Mouse (Mus musculus): ENCODE measurements at regions not wholly inside any gene's neighbourhood (a gene's known extent, or its start where the extent isn't known, plus 50 kb on each side); places are given as distances from the start of the nearest gene placed in this dataset.
"Not testable (repeated sequence)": the region's sequence is repeated elsewhere in the genome, so short reads cannot be mapped to it uniquely, and the experiment has no call there.

GRCm38 (mm10) chr10:43670745-43671144 lies 92.7 kb downstream of the Cd24a start:
- no peak for DNase-seq (ENCODE audit: extremely low spot score in 1 of 2, low spot score in 1 of 2)

GRCm38 (mm10) chr10:43671785-43672184 lies 93.7 kb downstream of the Cd24a start:
- no peak for DNase-seq (ENCODE audit: extremely low spot score in 1 of 2, low spot score in 1 of 2)

- no peak for DNase-seq (ENCODE audit: extremely low spot score in 1 of 2, low spot score in 1 of 2)
Observed at GRCm38 (mm10) chr10:43672490-43672889, 94.4 kb downstream of the Cd24a start.

DNA sequence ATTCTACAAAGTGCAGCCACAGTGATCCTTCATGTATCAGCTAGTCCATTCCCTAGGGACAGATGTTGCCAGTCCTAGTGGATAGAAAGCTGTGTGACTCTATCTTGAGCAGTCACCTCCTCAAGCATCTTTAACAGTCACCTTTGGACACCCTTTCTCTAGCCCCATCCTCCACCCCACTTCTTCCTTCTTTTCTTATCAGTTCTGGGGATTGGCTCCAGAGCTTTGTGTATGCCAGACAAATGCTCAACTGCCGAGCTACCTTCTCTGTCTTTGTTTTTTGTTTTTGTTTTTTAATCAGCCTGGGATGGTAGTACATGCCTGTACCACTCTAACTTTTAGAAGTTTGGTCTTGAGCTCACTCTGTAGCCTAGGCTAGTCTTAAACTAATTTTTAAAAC lies 96.7 kb downstream of the Cd24a start:
- no peak for DNase-seq (ENCODE audit: extremely low spot score in 1 of 2, low spot score in 1 of 2)

DNA sequence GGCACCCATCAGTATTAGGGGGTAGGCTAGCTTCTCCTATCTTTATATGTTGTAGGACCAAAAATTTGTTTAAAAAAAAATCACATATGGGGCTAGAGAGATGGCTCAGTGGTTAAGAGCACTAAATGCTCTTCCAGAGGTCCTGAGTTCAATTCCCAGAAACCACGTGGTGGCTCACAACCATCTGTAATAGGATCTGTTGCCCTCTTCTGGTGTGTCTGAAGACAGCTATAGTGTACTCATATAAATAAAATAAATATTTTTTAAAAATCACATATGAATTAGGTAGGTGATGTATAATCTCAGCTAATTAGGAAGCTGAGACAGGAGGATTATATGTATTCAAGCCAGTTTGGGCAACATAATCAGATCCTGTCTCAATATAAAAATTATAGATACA lies 97.4 kb downstream of the Cd24a start:
- DNase-seq (ENCODE audit: extremely low spot score in 1 of 2, low spot score in 1 of 2) = not testable (repeated sequence)

DNA sequence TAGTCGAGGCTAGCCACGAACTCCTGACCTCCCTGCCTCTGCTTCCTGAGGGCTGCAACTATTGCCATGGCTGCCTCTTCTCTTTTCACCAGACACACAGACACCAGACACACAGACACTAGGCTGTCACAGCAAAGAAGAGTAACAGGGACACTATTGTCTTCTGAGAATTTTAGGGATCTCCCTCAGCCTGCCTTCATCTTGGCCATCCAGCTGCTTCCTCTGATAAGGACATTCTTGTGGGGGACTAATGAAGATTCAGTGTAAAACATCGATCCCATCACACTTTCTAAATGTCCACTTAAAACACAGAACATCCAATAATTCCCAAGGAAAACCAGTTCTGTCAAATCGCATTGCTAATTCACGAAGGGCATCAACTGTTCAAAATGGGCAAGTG lies 98.2 kb downstream of the Cd24a start:
- DNase-seq (ENCODE audit: extremely low spot score in 1 of 2, low spot score in 1 of 2) = no peak

DNA sequence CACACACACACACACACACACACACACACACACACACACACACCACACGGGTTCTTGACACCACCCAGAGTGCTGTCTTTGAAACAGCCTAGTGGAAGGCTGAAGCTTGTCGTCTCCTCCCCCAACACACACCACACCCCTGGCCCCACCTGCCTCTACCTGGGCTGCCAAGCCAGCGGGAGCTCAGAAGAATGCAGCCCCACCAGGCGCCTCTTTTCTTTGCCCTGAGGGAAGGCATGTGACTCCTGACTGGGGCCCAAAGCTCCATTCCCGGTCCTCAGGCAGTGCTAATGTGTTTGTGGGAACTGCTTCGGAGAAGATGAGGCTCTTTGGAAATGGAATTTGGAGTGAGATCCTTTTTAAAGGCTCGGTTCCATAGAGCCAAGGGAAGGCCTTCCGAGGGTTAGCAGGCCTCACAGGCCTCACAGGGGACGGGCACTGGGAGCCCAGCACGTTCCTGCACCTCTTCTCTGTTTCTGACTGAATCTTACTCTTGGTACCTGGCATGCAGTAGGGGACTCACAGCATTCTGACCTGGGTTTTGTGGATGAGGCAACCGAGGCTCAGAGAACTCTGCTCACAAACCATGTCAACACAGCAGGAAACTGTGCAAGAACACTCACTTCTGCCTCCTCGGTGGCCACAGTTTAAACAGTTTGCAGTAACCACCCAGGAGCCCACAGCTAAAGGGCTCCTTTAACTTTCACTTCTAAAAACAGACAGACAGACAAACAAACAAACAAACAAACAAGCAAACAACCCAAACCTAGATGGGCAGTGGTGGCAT lies 106.4 kb downstream of the Cd24a start:
- no peak for DNase-seq (ENCODE audit: extremely low spot score in 1 of 2, low spot score in 1 of 2)

GRCm38 (mm10) chr10:43689161-43689913 lies 111.3 kb downstream of the Cd24a start:
- DNase-seq (ENCODE audit: extremely low spot score in 1 of 2, low spot score in 1 of 2) = no peak

DNA sequence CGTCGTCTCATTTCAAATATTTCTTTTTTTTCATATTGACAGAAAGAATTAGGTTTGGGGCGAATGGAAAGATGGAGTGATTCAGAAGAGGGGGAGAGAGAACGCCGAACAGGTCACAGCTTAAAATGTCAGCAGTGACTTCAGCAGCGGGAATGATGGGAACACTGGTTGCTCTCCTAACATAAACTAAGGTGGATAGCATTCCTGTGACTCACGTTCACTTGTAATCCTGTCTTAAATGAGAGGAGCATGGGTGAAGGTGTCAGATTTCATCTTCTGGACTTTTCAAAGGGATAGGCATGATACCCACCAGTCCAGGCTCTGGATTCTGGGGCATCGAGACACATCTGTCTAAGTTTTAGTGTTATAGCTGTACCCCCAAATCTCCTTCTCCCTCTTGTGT lies 111.8 kb downstream of the Cd24a start:
- DNase-seq (ENCODE audit: extremely low spot score in 1 of 2, low spot score in 1 of 2) = no peak

DNA sequence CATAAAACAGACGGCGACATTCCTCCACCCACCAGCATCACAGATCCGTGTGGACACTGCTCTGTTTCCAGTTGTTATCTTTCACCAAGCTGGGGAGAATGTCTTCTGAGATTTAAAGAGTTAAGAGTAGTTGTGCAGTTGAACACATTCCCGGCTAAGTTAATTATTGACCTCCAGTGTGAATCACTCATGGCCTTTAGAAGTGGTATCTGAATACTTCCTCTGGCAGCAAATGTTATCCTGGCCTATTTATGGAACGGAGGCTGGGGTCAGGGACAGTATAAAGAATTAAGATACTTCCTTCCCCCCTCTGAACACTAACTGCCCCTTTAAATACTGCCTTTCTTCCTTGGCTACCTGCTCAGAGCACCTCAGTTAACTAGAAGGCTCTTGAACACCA lies 115.9 kb downstream of the Cd24a start:
- DNase-seq (ENCODE audit: extremely low spot score in 1 of 2, low spot score in 1 of 2) = no peak

DNA sequence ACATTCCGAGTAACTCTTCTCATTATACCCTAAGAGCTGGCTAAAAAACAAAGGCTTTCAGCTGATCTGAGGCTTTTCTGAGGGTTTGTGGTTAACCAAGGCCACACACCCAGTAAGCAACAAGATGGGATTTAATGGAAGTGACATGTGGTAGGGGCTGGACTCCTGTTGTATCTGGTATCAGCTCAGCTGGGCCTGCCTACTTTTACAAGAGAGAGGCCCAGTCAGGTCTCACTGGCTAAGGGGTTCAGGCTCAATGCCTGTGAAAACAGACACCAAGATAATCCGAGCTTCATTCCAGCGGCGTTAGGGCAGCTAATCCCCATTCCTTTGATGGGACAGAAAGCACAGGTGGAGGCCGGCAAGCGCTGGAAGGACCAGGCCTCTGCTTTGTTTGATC lies 116.4 kb downstream of the Cd24a start:
- no peak for DNase-seq (ENCODE audit: extremely low spot score in 1 of 2, low spot score in 1 of 2)

- DNase-seq (ENCODE audit: extremely low spot score in 1 of 2, low spot score in 1 of 2) = no peak
Observed at GRCm38 (mm10) chr10:43695470-43695869, 117.4 kb downstream of the Cd24a start.

GRCm38 (mm10) chr10:43697917-43698316 lies 119.8 kb downstream of the Cd24a start:
- DNase-seq (ENCODE audit: extremely low spot score in 1 of 2, low spot score in 1 of 2) = no peak

DNA sequence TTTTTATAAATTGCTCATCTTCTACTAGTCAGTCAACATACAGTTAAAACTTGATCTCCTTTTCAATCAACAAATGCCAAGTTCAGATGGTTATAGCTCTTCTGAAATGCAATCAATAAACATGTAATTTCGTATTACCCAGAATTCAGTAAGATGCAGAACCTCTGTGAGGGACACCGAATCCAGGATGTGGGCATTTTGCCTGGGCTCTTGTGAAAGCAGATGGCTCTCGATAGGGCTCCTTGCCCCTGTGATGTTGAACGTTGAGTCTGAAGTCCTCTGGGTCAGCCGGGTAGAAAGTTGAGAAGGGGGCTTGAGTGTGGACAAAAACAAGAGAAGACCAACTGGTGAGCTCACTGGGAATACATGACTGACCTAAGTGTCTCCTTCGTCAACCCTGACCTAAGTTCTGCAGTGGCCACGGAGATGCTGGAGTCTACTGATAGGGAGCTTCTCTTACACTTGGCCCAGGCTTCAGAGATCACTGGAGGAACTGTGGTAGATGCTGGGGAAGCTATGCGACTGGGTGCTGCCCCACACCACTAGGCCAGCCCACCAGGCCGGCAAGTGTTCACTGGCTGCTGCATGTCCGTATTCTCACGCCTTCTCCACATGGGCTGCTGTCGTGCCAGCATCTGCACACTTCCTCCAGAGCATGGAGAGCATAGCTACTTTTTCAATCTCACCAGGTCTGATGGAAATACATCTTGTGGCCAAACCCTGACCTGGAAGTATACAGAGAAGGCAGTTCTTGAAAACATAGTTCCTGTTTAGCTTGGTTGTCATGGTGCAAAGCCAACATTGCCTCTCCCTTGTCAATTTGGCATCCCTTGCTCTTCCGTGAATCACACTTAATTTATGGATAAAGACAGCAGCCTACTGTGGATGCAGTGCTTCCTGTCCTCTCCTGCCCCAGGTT lies 122.5 kb downstream of the Cd24a start:
- DNase-seq (ENCODE audit: extremely low spot score in 1 of 2, low spot score in 1 of 2) = no peak

- no peak for DNase-seq (ENCODE audit: extremely low spot score in 1 of 2, low spot score in 1 of 2)
Observed at GRCm38 (mm10) chr10:43702895-43703294, 124.8 kb downstream of the Cd24a start.

DNA sequence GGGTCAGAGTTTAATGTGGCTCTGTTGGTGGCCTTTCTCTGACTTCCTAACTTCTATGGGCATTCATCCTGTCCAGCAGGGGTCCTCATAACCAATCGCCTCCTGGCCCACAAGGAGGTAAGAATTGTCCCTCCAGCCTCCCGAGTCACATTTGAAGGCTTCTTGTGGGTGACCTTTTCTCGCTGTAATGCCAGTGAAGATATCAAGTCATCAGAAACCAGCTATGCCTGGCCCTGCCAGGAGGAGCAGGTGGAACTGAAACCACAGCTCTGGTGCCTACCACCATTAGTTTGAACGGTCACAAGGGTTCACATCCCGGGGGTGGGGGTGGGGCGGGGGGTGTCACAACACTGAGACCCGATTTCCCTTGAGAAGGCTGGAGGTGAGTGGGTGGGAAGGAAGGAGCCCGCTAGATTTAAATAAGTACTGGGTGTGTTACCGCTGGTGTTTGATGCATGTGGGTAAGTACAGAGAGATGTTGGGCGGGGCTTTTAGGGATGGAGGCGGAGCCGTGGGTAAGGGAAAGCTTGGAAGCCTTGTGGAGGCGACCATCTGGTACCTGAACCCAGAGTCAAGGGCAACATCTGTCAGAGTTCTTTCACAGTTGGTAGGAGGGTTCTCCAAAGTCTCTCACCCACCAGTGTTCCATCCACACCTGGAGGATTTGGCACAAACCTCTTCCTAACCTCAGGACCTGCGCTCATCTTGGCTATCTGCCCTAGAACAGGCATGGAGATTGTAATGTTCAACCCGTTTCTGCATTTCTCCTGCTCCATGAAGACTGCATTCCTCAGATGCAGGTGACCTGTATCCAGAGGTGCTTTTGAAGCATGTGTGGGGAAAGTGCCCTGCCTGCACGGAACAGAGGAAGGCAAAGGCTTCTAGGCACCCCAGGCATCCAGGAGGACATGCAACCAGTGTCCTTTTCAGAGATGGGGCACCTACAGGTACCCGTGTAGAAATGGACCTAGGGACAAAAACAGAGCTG lies 128.2 kb downstream of the Cd24a start:
- no peak for DNase-seq (ENCODE audit: extremely low spot score in 1 of 2, low spot score in 1 of 2)

- no peak for DNase-seq (ENCODE audit: extremely low spot score in 1 of 2, low spot score in 1 of 2)
Observed at GRCm38 (mm10) chr10:43707011-43707410, 128.9 kb downstream of the Cd24a start.

- no peak for DNase-seq (ENCODE audit: extremely low spot score in 1 of 2, low spot score in 1 of 2)
Observed at GRCm38 (mm10) chr10:43707821-43708373, 129.8 kb downstream of the Cd24a start.

DNA sequence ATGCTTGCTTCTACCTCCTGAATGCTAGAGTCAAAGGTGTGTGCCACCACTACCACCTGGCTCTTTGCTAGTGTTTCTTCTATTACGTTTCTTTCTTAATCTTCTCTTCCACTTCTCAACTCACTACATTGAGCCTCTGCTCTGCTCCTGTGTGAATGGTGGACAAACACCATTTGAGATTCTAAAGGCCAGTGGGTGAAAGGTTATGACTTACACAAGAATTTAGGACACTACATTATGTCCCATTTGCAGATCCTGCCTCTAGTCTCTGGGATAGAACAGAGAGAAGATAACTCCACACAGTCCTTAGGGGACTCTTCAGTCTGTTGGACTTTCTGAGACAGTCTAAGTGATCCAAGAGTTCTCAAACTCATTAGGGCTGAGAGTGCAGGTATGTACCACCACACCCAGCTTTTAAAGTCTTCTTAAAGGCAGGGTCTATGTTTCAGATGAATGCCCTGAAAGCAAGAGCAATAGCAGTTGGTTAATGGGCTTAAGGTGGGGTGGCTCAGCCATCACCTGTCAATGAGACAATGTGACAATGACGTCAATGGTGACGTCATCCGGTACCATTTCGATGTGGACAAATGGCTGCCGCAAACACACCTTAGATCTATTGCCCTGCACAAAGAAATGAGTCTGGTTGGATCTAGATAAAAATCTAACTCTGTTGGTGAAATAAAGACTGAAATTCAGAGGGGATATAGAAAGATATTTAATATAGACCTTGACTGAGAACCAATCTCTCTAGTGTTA lies 131.4 kb downstream of the Cd24a start:
- no peak for DNase-seq (ENCODE audit: extremely low spot score in 1 of 2, low spot score in 1 of 2)
